Mouse (Mus musculus) limb, embryonic 15.5 days (tissue): Measurements from ENCODE around the gene Clic5. TPM values are rescaled to one million over a fixed set of nuclear protein-coding genes. Genes with fewer than 3 reads are reported as not detected.

Source experiments
- ATAC-seq: fragments of 200-750 bp; cut with Nextera tagmentation; 2 replicates; pipeline ENCODE4 v1.8.0; 2017; ENCODE audit warnings: low read depth, moderate TSS enrichment; ENCODE audit not compliant: insufficient number of reproducible peaks, low FRiP score, low TSS enrichment
- H3K27ac ChIP-seq: fragments of 300-500 bp; sonication (generic); 2 replicates; pipeline ENCODE4 v1.5.1; 2015; ENCODE audit warnings: moderate library complexity, mild to moderate bottlenecking, inconsistent platforms
- H3K27me3 ChIP-seq: fragments of 300-500 bp; sonication (generic); 2 replicates; pipeline ENCODE4 v1.6.1; 2015; ENCODE audit warnings: inconsistent platforms
- H3K36me3 ChIP-seq: fragments of 300-500 bp; sonication (generic); 2 replicates; pipeline ENCODE4 v1.6.1; 2015; ENCODE audit warnings: inconsistent platforms
- H3K4me1 ChIP-seq: fragments of 300-500 bp; sonication (generic); 2 replicates; pipeline ENCODE4 v1.6.1; 2015; ENCODE audit warnings: inconsistent platforms
- H3K4me2 ChIP-seq: fragments of 300-500 bp; sonication (generic); 2 replicates; pipeline ENCODE4 v1.6.1; 2015; ENCODE audit warnings: mild to moderate bottlenecking, inconsistent platforms
- H3K4me3 ChIP-seq: fragments of 300-500 bp; sonication (generic); 2 replicates; pipeline ENCODE4 v1.5.1; 2015; ENCODE audit warnings: mild to moderate bottlenecking, inconsistent platforms
- H3K9ac ChIP-seq: fragments of 300-500 bp; sonication (generic); 2 replicates; pipeline ENCODE4 v1.6.1; 2015; ENCODE audit warnings: inconsistent platforms
- H3K9me3 ChIP-seq: fragments of 300-500 bp; sonication (generic); 2 replicates; pipeline ENCODE4 v1.6.1; 2016; ENCODE audit warnings: inconsistent platforms
- WGBS: fragments of 180-500 bp; shearing (Covaris S2); methylation state at CpG from one replicate; pipeline ENCODE4 v1.1.7; 2015; 5-methylcytosine and 5-hydroxymethylcytosine counted together
- polyA plus RNA-seq: library from polyadenylated mRNA; unstranded; fragments of >200 nt; fragmentation: Nextera tagmentation; extraction: Ambion mirVana; gene quantifications from 2 replicates; pipeline ENCODE4 v1.2.1, GENCODE M21; 2015

The Clic5 gene
- polyA plus RNA-seq, 1 experiment from 2014 or later: 0.79 TPM

DNA sequence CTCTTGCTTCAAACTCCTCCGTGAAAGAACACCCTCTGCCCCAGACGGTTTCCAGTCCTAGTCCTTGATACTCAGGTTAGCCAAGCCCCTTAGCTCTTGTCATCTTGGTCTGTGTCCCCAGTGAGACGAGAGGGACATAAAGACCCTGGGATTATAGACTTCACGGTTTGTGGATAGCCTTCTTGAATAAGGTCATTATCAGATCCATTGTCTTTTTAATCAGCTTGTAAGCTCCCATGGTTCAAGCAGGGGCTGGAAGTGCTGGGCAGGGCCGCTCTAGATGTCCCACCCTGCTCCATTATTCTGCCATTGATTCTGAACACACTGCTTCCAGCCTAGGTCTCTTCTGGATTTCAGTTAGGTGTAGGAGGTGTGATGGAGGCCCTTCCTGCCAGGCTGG, 55.7 kb downstream of the Clic5 start:
- H3K4me3 ChIP-seq: no peak overlapping the region
- no peak for ATAC-seq
- H3K27me3 ChIP-seq: peaks cover 4% of the 10 kb centered on the region; the same call in 1 of the 2 replicates
- no peaks in the 10 kb centered on the region for H3K9me3 ChIP-seq
- peaks cover 10% of the 10 kb centered on the region for H3K4me1 ChIP-seq
- H3K27ac ChIP-seq: no peak overlapping the region
- no peaks in the 10 kb centered on the region for H3K36me3 ChIP-seq
- no peak overlapping the region for H3K4me2 ChIP-seq
- 61% methylated on average over 5 of the region's 5 CpGs for WGBS
- no peak overlapping the region for H3K9ac ChIP-seq

- no peaks in the 10 kb centered on the region for H3K36me3 ChIP-seq
- no peak for ATAC-seq
Measured at GRCm38 (mm10) chr17:44244625-44245024, 56.2 kb downstream of the Clic5 start.

DNA sequence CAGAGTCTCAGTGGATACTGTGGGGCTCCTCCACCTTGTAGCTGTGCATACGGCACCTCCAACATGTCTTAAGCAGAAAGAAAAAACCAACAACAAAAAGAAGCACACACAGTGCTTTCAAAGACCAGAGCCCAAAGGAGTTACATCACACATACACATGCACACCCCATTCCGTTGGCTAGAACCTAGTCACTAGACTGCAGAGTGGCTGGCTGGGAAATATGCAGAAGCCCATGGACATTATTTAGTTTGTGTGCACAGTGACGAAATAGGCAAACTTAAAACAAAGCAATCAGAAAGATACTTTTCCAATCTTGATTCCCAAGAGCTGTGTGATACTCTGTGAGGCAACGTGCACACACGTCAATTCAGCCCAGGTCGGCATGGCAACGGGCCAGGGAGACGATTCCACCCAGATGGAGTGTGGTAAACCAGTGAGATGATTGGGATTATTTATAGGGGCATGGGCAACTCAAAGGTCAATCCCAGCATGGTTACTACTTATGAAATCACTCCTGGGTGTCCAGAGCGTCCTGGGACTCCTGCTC, 57.8 kb downstream of the Clic5 start:
- no peak for ATAC-seq
- H3K4me3 ChIP-seq: no peak overlapping the region
- H3K9me3 ChIP-seq: no peaks in the 10 kb centered on the region
- no peak overlapping the region for H3K4me2 ChIP-seq
- 66% methylated on average over 9 of the region's 9 CpGs for WGBS
- H3K4me1 ChIP-seq: peaks cover 3% of the 10 kb centered on the region
- H3K27ac ChIP-seq: no peak overlapping the region
- no peaks in the 10 kb centered on the region for H3K36me3 ChIP-seq
- H3K9ac ChIP-seq: no peak overlapping the region
- H3K27me3 ChIP-seq: peaks cover 7% of the 10 kb centered on the region; the same call in 1 of the 2 replicates

More at GRCm38 (mm10) chr17:44244625-44245024, 56.2 kb downstream of the Clic5 start:
- Histone ChIP-seq H3K9ac (no peak overlapping the region), H3K4me1 (peaks cover 4% of the 10 kb centered on the region), H3K27ac (no peak overlapping the region), H3K4me3 (no peak overlapping the region), H3K9me3 (no peaks in the 10 kb centered on the region), H3K4me2 (no peak overlapping the region), H3K27me3 (peaks cover 7% of the 10 kb centered on the region; the same call in 1 of the 2 replicates)
- WGBS: 18% methylated on average over 7 of the region's 7 CpGs

DNA sequence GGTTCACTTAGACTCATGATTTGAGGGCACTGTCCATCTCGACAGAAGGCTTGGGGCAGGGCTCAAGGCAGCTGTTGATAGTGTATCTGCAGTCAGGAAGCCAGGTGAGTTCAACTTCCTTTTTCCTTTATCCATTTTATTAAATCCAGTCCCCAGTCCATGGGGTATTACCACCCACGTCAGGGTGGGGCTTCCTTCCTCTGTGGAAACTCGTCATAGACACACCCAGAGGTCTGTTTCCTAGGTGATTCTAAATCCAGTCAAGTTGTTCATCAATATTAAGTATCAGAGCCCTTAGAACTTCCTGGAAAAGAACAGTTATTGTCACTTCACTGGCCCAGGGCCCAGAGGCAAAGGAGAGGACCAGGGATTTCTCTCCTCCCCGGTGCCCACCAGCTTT, 61.2 kb downstream of the Clic5 start:
- WGBS: 65% methylated on average over 4 of the region's 4 CpGs

GRCm38 (mm10) chr17:44252653-44253052, 64.3 kb downstream of the Clic5 start:
- Histone ChIP-seq H3K27ac (no peak overlapping the region), H3K4me3 (no peak overlapping the region), H3K9ac (no peak overlapping the region), H3K4me2 (no peak overlapping the region), H3K4me1 (peaks cover 14% of the 10 kb centered on the region; the same call in 1 of the 2 replicates), H3K9me3 (no peaks in the 10 kb centered on the region), H3K36me3 (no peaks in the 10 kb centered on the region), H3K27me3 (peaks cover 16% of the 10 kb centered on the region)
- ATAC-seq: no peak
- 67% methylated on average over 3 of the region's 3 CpGs for WGBS

More for the DNA sequence above, 61.2 kb downstream of the Clic5 start:
- no peaks in the 10 kb centered on the region for H3K36me3 ChIP-seq
- no peak overlapping the region for H3K27ac ChIP-seq
- H3K4me1 ChIP-seq: peaks cover 5% of the 10 kb centered on the region
- no peak overlapping the region for H3K9ac ChIP-seq
- no peak for ATAC-seq
- peaks cover 16% of the 10 kb centered on the region for H3K27me3 ChIP-seq
- H3K4me3 ChIP-seq: no peak overlapping the region
- no peak overlapping the region for H3K4me2 ChIP-seq
- H3K9me3 ChIP-seq: no peaks in the 10 kb centered on the region

DNA sequence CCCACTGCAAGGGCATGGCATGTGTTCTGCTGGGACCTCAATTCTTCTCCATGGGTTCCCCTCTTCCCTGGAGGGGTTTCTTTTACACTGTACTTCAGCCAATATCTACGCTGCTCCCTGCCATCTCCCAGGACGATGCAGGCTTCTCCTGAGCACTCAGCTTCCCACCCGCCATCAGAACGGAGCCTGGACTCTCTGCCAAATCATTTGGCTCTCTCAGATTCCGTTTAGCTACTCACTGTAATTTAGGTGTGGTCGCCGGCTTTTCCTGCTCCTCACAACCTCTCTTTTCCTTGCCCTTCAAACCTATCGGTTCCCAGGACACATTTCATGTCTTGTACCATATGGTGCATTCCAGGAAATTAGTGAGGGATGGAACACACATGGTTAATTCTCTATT, 66.3 kb downstream of the Clic5 start:
- Histone ChIP-seq H3K36me3 (no peaks in the 10 kb centered on the region), H3K4me2 (no peak overlapping the region), H3K27ac (no peak overlapping the region), H3K4me3 (no peak overlapping the region), H3K4me1 (peaks cover 16% of the 10 kb centered on the region; the same call in 1 of the 2 replicates), H3K27me3 (peaks cover 23% of the 10 kb centered on the region), H3K9ac (no peak overlapping the region), H3K9me3 (no peaks in the 10 kb centered on the region)
- WGBS: 23% methylated on average over 8 of the region's 8 CpGs
- ATAC-seq: no peak

GRCm38 (mm10) chr17:44256583-44256982, 68.2 kb downstream of the Clic5 start:
- H3K4me1 ChIP-seq: peaks cover 20% of the 10 kb centered on the region
- peaks cover 40% of the 10 kb centered on the region for H3K27me3 ChIP-seq
- H3K9ac ChIP-seq: no peak overlapping the region
- H3K9me3 ChIP-seq: no peaks in the 10 kb centered on the region
- H3K27ac ChIP-seq: no peak overlapping the region
- ATAC-seq: no peak
- no peaks in the 10 kb centered on the region for H3K36me3 ChIP-seq
- WGBS: 3% methylated on average over 6 of the region's 6 CpGs
- no peak overlapping the region for H3K4me3 ChIP-seq
- no peak overlapping the region for H3K4me2 ChIP-seq

GRCm38 (mm10) chr17:44259245-44259644, 70.9 kb downstream of the Clic5 start:
- Histone ChIP-seq H3K27me3 (peaks cover 34% of the 10 kb centered on the region), H3K4me1 (peaks cover 23% of the 10 kb centered on the region), H3K27ac (no peak overlapping the region), H3K36me3 (no peaks in the 10 kb centered on the region), H3K4me3 (no peak overlapping the region), H3K9ac (no peak overlapping the region), H3K9me3 (no peaks in the 10 kb centered on the region), H3K4me2 (no peak overlapping the region)
- 34% methylated on average over 6 of the region's 6 CpGs for WGBS
- no peak for ATAC-seq

DNA sequence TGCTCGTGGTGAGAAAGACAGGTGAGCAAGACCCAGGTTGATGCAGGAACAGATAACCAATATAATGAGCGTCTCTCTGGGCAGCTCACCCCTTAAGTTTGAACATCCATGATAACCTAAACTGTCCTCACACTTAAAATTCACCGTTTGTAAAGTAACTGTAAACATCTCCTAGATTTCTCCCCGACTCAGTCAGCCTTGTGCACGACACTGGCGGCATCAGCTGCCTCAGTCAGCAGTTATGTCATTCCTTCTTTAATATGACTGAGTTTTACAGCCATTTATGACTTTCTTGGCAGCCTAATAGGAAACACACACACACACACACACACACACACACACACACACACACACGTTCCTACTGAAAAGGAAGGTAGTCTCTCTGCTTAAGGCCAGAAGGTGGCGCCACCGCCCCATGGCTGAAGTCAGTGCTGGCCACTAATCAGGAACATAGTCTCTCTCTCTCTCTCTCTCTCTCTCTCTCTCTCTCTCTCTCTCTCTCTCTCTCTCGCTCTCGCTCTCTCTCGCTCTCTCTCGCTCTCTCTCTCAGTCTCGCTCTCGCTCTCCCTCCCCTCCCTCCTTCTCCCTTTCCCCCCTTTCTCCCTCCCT, 73.3 kb downstream of the Clic5 start:
- H3K4me2 ChIP-seq: 0 out of 2 replicates have a peak overlapping the region, but pooled peaks have one; percentile 5

GRCm38 (mm10) chr17:44270043-44270442, 81.7 kb downstream of the Clic5 start:
- Histone ChIP-seq H3K36me3 (no peaks in the 10 kb centered on the region), H3K4me2 (no peak overlapping the region), H3K4me3 (no peak overlapping the region), H3K4me1 (peaks cover 6% of the 10 kb centered on the region; the same call in 1 of the 2 replicates), H3K27ac (no peak overlapping the region), H3K9me3 (no peaks in the 10 kb centered on the region), H3K9ac (no peak overlapping the region), H3K27me3 (peaks cover 9% of the 10 kb centered on the region; the same call in 1 of the 2 replicates)
- WGBS: 89% methylated on average over 7 of the region's 7 CpGs
- no peak for ATAC-seq

More for the DNA sequence above, 73.3 kb downstream of the Clic5 start:
- H3K27me3 ChIP-seq: peaks cover 34% of the 10 kb centered on the region
- H3K27ac ChIP-seq: no peak overlapping the region
- no peaks in the 10 kb centered on the region for H3K9me3 ChIP-seq
- no peak overlapping the region for H3K4me3 ChIP-seq
- no peak overlapping the region for H3K9ac ChIP-seq
- peaks cover 15% of the 10 kb centered on the region for H3K4me1 ChIP-seq
- ATAC-seq: peak; percentile 59; the same call in 1 of the 2 replicates
- H3K36me3 ChIP-seq: no peaks in the 10 kb centered on the region
- 16% methylated on average over 9 of the region's 15 CpGs for WGBS

GRCm38 (mm10) chr17:44271426-44271825, 83.0 kb downstream of the Clic5 start:
- Histone ChIP-seq H3K4me3 (no peak overlapping the region), H3K9ac (no peak overlapping the region), H3K36me3 (no peaks in the 10 kb centered on the region), H3K4me2 (no peak overlapping the region), H3K27ac (no peak overlapping the region), H3K27me3 (peaks cover 9% of the 10 kb centered on the region; the same call in 1 of the 2 replicates), H3K9me3 (no peaks in the 10 kb centered on the region), H3K4me1 (peaks cover 6% of the 10 kb centered on the region; the same call in 1 of the 2 replicates)
- no peak for ATAC-seq
- WGBS: 83% methylated on average over 3 of the region's 3 CpGs

- Histone ChIP-seq H3K36me3 (no peaks in the 10 kb centered on the region), H3K4me1 (no peaks in the 10 kb centered on the region), H3K27me3 (0 out of 2 replicates have a peak, but pooled peaks cover under 1% of the 10 kb centered on the region), H3K4me2 (no peak overlapping the region), H3K9me3 (no peaks in the 10 kb centered on the region), H3K9ac (no peak overlapping the region), H3K4me3 (no peak overlapping the region), H3K27ac (no peak overlapping the region)
- ATAC-seq: no peak
Measured at GRCm38 (mm10) chr17:44274804-44275203, 86.4 kb downstream of the Clic5 start.
